Mouse (Mus musculus) right cerebral cortex, postnatal 4 days (tissue): ENCODE results near the gene Olfr287.

Experiments
- DNase-seq: peaks from one replicate; pipeline ENCODE4 v3.0.0-alpha.2; 2022

The Olfr287 gene

DNA sequence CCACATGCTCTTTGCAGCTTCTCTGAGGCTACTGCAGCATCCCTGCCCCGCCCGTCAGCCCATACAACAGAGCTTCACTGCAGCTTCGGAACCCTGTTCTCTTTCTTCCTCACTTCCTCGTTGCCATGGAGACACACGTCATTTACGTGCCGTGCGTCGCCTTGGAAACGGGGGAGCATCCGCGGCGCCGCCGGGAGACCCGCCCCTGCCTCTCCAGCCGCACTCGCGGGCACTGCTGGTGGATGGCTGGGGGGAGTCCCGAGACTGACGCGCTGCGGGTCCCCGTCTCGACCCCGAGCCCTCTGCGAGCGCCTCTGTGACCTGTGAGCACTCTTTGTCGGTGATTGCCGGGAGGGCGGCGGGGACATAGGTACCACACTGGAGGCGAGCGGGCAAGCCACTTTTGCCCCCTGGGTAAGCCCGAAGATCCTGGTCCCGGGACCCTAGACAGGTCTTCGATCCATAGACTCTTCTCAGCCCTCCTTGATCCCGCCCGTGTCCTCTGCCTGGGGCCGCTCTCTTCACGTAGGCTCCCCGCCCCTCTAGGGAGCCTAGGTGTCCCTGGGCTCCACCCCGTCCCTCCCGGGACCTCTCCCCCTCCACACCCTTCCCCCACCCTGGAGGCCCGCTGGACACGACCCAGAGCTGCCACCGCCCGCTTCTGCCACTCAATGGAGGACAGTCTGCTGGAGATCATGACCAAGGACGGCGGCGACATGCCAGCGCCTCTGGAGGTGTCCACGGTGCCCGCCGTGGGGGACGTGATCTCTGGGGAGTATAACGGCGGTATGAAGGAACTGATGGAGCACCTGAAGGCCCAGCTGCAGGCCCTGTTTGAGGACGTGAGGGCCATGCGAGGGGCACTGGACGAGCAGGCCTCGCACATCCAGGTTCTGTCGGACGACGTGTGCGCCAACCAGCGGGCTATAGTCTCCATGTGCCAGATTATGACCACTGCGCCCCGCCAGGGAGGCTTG, 52.9 kb downstream of the Olfr287 start:
- peak; percentile 85 for DNase-seq

DNA sequence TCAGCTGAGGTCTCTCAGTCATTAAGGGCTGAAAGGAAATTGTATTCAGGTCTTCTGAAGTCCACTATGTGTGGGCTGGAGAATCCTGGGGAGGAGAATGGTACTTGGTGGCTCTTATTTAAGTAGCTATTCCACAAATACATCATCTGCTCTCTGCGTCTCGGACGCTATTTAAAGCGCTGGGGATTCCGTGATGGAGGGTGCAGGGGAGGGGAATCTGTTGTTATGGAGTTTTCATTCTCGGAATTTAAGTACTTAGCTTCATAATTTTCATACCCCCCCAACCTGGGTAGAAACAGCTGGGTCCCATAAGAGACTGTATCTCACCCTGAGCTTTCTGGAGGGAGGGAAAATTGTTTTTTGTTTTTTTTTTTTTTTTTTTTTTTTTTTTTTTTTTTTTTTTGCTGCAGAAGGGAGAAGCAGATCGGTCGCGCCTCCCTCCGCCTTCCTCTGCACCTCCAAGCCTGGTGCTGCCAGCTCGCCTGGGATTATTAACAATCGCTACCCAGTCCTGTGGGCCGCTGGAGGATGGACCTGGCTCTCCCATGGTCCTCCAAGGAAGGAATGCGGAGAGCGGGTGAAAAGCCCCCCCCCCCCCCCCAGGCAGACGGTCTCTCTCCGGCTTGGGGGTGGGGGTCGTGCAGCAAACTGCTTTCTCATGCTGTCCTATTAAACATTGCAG, 53.8 kb downstream of the Olfr287 start, which contains the start of gene Ccdc184:
Gene Ccdc184 (plus strand): TSS at position 196 of the 682 bp plus-strand sequence.
- peak; percentile 21 for DNase-seq

DNA sequence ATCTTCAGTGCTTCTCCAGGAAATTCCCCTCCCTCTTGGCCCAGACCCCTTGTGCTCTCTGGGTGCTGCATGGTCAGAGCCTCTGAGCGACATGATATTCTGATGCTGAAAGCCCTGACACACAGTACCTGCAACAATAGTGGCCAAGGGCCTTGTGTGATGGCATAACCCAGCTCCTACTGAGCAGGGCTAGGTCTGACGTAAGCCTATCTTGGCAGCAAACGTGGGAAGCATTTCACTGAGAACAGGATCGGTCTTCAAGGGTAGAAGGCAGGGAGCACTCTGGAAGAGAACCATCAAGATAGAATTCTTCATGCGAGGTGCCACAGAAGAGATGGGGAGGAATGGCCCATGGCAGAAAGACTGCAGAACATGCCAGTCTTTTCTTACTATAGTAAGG, 55.3 kb downstream of the Olfr287 start, which contains the start of gene Asb8:
Gene Asb8 (minus strand): TSS at position 101 of the 400 bp plus-strand sequence.
- DNase-seq, result no peak

DNA sequence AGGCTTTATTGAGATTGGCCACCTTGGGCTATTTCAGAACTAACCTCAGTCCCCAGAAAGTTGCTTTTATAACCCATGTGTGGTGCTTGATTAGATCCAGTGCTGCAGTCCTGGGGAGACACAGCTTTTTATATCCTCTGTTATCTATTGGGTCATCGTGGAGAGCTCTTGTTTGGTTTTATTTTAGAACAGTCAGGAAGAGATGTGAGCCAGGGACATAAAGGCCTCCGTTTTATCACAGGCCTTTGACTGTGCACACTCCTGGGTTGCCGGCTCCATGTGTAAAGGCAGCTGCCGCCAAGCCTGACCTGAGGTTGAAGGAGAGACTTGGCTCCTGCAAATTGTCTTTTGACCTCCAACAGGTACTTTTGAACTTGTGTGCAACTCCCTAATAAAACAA, 58.3 kb downstream of the Olfr287 start:
- no peak for DNase-seq

DNA sequence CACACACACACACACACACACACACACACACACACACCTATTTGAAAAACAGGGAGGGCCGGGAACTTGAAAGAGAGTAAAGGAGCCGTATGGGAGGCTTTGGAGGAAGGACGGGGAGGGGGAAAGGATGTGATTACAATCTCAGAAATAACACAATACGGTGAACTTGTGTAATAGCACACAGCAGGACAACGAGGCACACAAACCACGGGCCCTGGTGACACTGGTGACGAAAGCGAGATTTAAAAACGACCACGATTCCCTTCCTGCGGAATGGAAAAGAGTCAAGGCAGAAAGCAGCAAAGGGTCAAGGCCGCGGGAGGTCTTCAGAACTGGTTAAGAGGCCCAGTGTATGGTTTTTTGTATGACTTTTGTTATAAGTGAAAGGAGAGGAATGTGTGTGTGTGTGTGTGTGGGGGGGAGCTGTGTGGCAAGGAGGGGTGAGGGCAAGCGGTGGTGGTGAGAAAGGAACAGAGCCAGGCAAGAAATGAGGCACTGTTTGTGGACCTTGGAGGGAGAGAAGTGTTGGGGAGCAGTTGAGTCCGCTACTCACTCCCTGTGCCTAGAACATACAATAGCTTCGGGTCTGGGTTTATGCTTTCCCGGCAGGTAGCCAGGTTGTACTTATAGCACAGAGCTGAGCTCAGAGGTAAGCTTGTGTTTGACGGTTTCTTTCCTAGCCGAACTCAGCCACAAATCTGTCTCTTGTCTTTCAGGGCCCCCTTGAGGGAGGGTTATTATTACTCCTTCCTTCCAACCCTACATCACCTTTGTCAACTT, 59.6 kb downstream of the Olfr287 start:
- DNase-seq, result no peak

DNA sequence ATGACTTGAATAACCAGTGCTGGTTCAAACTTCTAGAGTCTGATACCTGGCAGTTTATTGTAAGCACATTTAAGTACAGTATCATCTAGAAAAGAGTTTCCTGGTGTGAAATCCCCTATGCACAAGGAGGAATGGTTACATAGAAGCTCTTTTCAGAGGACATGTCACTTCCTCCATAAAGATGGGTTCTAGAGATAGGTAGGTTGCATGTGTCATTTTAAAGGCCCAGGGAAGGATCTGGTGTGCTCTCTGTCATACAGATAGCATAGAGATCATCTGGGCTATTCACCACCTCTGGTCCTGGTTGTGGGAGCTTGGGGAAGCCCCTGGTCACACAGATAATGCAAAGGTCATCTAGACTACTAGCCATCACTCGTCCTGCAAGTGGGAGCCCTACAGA, 63.6 kb downstream of the Olfr287 start:
- DNase-seq, result no peak
